Mouse (Mus musculus) spleen, embryonic (tissue): ENCODE data around the gene Gm13090.

Experiments
- CTCF ChIA-PET: fragments of 350-600 bp; sonication (Branson Sonifier 250); formaldehyde crosslinking; loops from one replicate; lab custom pipeline; 2022; lab: Charles Lee

Gene Gm13090

GRCm38 (mm10) chr4:151137701-151138100 is 48.3 kb downstream of the Gm13090 start:
- CTCF ChIA-PET = no interaction called here

- CTCF ChIA-PET = no interaction called here
Measured at GRCm38 (mm10) chr4:151138135-151138534, 48.8 kb downstream of the Gm13090 start.

GRCm38 (mm10) chr4:151138586-151138985 is 49.2 kb downstream of the Gm13090 start:
- CTCF ChIA-PET = no interaction called here

DNA sequence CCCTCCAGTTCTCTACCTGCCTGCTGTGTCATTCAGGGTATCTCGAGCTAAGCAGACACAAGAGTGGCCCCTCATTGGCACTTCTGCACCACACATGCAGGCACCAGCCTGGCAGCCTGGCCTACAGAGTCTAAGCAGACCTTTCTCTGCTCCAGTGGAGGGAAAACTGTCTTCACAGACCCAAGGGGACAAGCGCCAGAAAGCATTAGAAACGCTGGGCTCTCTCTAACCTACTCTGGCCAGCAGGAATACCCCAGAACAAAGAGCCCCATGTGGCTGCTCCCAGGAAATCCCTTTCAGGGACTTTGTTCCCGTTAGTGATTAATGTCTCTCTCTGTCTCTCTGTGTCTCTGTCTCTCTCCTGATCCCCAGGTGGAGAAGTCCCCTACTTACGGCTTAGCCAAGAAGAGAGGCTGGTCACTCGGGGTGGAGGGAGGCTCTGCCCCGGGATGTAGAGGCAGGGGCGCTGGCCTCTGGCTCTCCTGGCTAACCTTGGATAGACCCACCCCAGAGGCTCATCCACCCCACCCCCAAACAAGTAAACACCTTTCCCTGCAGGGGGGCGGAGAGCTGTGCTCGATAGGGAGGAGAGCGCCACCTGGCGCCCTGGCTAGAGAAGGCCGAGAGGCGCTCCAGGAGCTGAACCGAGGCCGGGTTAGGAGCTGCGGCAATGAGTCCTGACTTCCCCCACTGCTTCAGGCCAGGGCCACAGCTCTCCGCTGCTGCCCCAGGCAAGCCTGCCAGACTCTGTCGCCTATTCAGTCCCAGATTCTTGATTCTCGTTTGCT is 49.9 kb downstream of the Gm13090 start:
- CTCF ChIA-PET = no interaction called here

- CTCF ChIA-PET = no interaction called here
Measured at GRCm38 (mm10) chr4:151140368-151140982, 51.1 kb downstream of the Gm13090 start.
